Comparison of ENCODE assay signal across 10 mouse cellular contexts in the genomic region with DNA sequence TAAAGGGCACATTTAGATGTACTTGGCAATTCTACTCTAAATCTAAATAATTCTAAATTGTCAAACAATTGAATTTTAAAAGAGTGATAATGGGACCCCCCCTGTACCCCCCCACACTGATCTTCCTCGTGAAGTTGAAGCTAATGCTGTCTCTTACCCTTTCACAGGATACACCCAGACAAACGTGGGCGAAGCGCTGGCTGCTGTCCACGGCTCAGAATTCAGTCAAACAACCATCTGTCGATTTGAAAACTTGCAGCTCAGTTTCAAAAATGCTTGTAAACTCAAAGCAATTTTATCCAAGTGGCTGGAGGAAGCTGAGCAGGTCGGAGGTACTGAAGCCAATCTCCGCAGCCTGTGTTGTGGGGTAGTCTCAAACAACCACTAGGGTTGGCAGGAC. TPM values are rescaled to one million over a fixed set of nuclear protein-coding genes. Genes with fewer than 3 reads are reported as not detected.
DNase-seq lines count a peak whose midpoint lies in the region.
"Had no signal": no experiment of that assay in that cellular context is flagged by ENCODE, and none has a peak within 500 bp of the region (broad histone marks: within the 10 kb centered on the region; RNA-seq: fewer than 3 reads in every experiment).

No protein-coding gene starts in this region.

- DNase-seq in cerebellum, adult 8-10 months = peak; percentile 6
- peak; percentile 59 to 77 for DNase-seq in cerebellum, postnatal 14 days
- peak; percentile 72 to 77 for DNase-seq in layer of hippocampus, adult 8-10 months (ENCODE audit: low spot score in 2 of 2)
- peak; percentile 70 to 73 for DNase-seq in left cerebral cortex, postnatal 36 days (ENCODE audit: low spot score in 2 of 2)
- DNase-seq in thymus, adult 18-20 months = no peak
- no peak for DNase-seq in spleen, adult 12 weeks (ENCODE audit: low spot score)
- DNase-seq in gastrocnemius, postnatal 14 days = no peak
- DNase-seq: heart, adult 11 months; kidney, postnatal 14 days had no signal

- intact Hi-C loops in left cerebral cortex, postnatal 36 days (cut with DNase I) = loop anchor here (10.0 kb wide), 1 partner anchor 627 kb away; no protein-coding TSS in a partner anchor
- intact Hi-C loops in gastrocnemius, postnatal 14 days (cut with DNase I; ENCODE audit: low total_unique reads) = no loop called here

RNA-seq across cellular contexts. Expression of a gene that starts 11.4 kb away (rescaled TPM):
- total RNA-seq in layer of hippocampus, adult 8-10 months (2022) = not detected
- total RNA-seq in left cerebral cortex, postnatal 36 days (2021) = not detected
- total RNA-seq in gastrocnemius, postnatal 14 days (2021) = not detected
- total RNA-seq: megakaryocyte-erythroid progenitor cell, adult 5-6 weeks had no signal

RNA-seq across cellular contexts. Expression of a gene that starts 30.9 kb away (rescaled TPM):
- total RNA-seq in layer of hippocampus, adult 8-10 months (2022) = 10 to 100 TPM; 53.9 to 63.1 (median 57.6) TPM
- 10 to 100 TPM; 64.1 to 71.7 TPM for total RNA-seq in left cerebral cortex, postnatal 36 days (2021)
- total RNA-seq in gastrocnemius, postnatal 14 days (2021) = 10 to 100 TPM; 33.8 to 34.9 TPM

Comparison
In these comparisons a context has a peak if more than half of its experiments do, and no peak if none do; other contexts are left out.
1. DNase-seq: peak in cerebellum, adult 8-10 months (single experiment), cerebellum, postnatal 14 days (2 of 2), layer of hippocampus, adult 8-10 months (2 of 2) and left cerebral cortex, postnatal 36 days (2 of 2); none in thymus, adult 18-20 months (0 of 2), spleen, adult 12 weeks (single experiment) and gastrocnemius, postnatal 14 days (single experiment).